Mouse (Mus musculus): Measurements from ENCODE around the gene Lyve1. TPM values are rescaled to one million over a fixed set of nuclear protein-coding genes. Genes with fewer than 3 reads are reported as not detected.

Gene Lyve1
- polyA plus RNA-seq, 1 experiment = not detected

DNA sequence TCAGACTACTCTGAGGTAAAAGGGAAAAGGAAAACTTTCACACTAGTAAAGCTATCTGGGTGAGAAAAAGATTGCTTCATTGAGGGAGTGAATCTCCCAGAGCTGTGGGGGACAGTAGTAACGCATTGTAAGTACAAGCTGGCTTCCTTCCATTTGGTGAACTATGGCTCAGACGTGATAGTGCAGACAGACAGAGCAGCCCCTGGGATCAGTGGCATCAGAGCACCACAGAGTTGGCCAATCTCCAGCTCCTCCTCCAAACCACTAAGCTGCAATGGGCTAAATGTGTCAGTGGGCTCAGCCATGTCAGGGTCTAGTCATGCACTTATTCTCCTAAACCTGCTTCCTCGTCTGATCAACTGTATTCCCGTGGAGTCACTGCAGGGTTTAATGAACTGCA is 39.4 kb downstream of the Lyve1 start:
- no peak for TF ChIP-seq GATA1 (IDR thresholded peaks at IDR 0.05; ENCODE audit: low read length)

DNA sequence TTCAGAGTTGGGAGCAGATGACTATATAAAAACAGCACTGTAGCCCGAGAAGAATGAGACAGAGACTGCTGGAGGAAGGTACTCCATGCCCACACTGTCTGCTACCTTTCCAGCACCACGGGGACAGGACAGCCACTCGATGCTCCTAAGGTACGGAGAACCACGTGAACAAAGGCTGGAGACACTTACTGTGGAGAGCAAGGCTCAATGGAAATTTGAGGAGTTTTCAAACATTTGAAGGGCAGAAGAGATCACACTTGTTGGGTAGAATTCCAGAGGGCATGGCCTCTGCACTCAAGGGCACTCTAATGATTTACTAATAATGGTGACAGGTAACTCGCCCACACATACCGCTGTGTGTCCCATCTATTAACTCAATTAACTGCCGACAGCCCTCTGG is 40.0 kb downstream of the Lyve1 start:
- no peak for TF ChIP-seq GATA1 (IDR thresholded peaks at IDR 0.05; ENCODE audit: low read length)

DNA sequence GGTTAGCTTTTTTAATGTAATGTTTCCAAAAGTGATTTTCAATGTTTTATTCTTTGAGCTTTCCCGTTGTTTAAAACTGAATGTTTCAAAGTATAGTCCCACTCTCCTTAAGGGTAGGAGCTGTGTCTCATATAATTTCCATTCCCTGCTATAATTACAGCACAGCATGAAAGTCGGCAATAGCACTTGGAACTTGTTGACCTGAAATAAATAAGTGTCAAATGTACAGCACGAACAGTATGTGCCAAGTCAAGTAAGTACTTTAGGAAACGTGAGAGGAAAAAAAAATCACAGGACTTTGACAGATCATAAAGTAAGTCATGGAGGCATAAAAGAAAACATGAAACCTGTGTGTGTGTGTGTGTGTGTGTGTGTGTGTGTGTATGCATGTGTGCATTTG is 41.0 kb downstream of the Lyve1 start:
- TF ChIP-seq GATA1 (IDR thresholded peaks at IDR 0.05; ENCODE audit: low read length) = no peak

DNA sequence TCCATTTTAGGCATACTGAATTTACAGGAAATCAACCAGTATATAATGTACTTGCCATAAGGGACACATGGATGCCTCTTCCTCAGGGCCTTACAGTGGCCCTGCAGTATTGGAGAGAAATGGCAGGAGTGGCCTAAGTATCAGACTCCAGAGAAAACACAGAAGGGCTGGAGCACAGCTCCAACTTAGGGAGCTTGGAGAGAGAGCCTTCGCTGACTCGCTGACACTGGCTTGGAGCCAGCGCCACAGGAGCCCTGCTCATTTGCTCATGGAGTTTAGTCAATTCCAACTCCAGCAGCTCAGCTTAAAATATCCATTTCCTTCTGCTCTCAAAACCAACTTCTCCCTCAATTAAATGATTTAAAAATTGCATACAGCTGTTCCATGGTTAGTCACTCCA is 41.4 kb downstream of the Lyve1 start:
- TF ChIP-seq GATA1 (IDR thresholded peaks at IDR 0.05; ENCODE audit: low read length) = no peak

DNA sequence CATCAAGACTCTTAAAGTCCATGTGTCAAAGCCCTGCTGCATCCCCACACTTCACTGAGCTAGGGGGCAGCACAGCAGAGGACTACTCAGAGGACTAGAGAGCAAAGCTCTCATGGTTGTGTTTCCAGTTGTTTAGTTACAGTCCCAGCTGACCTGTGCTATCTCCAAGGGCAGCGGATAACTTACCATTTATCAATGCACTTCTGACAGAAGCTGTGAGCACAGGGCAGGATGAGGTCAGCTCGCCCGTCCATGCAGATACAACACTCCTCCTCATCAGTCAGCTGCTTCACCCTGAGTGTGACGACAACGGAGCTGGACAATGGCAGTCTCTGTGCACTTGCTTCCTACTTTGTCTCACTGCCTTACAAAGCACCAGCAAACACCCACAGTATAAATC is 42.0 kb downstream of the Lyve1 start:
- no peak for TF ChIP-seq GATA1 (IDR thresholded peaks at IDR 0.05; ENCODE audit: low read length)

DNA sequence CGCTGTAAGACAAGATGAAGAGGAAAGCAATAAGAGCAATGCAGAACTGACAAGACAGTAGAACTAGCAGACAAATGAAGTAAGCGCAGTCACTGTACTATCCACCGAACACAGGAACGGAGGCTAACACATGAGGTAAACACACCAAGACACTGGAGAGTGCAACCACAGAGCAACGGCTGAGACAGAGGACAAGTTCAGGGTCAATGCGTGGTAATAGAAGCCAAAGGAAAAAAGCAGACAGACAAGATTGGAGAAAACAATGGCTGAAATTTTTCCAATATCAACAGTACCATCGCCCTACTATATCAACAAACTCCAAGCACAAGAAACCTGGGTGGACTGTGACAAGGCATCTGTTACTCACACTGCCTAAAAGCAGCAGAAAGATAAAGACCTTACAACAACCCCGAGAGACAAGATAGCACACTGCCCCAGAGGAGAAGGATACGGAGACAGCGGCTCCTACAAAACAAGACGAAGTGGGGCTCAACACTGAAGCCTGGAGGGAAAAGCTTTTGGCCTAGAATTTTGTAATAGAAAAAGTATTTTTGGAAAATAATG is 44.2 kb downstream of the Lyve1 start:
- TF ChIP-seq GATA1 (IDR thresholded peaks at IDR 0.05; ENCODE audit: low read length) = no peak

DNA sequence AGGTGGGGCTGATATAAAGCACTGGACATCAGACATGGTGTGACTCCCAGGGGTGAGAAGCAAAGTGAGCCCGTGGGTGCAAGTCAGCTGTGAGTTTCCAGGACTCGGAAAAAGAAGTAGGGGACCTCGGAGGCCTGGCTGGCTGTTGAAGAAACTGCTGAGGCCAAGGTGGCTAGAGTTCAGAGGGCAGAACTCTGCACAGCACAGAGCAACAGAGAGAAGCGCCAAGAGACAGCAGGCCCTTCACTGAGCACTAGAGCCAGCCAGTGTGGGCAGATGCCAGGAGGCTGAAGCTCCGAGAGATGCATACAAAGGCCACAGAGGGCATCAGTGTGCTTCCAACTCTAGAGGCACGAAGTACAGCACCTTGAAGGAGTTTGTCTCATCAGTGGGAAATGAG is 44.8 kb downstream of the Lyve1 start:
- no peak for TF ChIP-seq GATA1 (IDR thresholded peaks at IDR 0.05; ENCODE audit: low read length)

DNA sequence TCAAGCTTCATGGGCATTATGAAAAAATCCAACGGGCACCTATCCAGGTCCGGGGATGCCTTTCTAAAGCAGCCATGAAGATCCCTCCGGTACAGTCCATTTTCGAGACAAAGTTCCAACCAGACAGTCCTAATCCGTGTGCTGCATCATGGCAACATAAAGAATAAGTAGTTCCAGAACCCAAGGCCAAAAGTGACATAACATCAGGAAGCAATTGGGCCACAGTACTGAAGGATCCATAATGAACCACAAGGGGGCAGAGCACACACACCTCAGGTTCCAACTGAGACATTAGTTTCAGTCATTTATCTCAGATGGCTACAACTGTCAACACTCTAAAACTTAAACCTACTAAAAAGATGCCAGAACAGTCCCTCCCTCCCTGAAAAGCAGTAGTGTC is 47.0 kb downstream of the Lyve1 start:
- TF ChIP-seq GATA1 (IDR thresholded peaks at IDR 0.05; ENCODE audit: low read length) = no peak

DNA sequence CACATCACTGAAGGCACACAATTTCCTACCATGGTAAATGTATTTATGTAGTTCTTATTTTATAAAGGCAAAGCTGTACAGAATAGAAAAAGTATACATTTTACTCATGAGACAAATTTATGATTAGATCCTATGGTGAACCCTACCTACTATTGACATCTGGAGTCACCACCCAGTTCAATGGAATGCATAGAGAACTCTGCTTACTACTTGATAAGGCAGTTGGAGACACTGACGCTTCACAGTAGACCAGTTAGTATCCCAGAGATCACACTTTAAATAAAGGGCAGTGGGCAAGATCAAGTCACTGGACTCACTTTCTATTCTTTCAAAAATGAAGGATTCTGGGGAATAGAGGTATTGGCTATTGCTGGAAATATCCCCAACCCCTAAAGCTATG is 49.1 kb downstream of the Lyve1 start:
- TF ChIP-seq GATA1 (IDR thresholded peaks at IDR 0.05; ENCODE audit: low read length) = no peak

DNA sequence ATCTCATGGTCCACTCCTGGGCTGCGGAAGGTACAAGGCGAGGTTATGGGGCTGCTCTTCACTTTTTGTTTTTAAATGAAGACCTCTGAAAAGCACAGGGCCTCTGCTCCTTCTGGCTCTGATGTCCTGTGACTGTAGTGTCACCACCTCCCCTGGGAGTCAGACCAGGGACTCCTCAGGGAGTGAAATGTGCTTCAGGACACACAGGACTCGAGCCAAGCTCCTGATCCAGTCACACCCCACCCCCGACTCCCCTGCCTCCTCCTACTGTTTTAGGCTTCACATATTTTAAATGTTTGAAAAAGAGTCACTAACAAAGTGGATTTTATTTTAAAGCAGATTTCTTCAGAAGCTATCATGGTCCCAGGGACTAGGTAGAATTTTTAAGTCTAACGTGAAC is 51.5 kb downstream of the Lyve1 start:
- TF ChIP-seq GATA1 (IDR thresholded peaks at IDR 0.05; ENCODE audit: low read length) = no peak

DNA sequence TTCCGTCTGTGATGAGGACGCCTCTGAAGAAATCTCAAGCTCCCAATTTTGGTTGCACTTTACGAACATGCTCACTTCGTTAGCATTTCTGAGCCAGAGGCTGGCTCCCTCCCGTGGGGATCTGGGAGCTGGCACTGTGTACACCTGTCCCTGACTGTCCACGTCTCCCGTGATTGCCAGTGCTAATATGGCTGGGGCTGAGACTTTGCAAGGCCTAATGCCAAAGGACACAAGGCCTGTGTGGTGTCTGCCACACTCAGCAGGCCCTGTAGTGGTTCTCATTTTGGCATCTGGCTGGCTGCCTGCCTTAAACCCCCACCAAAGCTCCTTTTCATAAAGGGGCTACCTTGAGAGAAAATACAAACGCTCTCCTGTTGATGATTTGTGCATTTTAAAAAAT is 52.0 kb downstream of the Lyve1 start:
- no peak for TF ChIP-seq GATA1 (IDR thresholded peaks at IDR 0.05; ENCODE audit: low read length)

DNA sequence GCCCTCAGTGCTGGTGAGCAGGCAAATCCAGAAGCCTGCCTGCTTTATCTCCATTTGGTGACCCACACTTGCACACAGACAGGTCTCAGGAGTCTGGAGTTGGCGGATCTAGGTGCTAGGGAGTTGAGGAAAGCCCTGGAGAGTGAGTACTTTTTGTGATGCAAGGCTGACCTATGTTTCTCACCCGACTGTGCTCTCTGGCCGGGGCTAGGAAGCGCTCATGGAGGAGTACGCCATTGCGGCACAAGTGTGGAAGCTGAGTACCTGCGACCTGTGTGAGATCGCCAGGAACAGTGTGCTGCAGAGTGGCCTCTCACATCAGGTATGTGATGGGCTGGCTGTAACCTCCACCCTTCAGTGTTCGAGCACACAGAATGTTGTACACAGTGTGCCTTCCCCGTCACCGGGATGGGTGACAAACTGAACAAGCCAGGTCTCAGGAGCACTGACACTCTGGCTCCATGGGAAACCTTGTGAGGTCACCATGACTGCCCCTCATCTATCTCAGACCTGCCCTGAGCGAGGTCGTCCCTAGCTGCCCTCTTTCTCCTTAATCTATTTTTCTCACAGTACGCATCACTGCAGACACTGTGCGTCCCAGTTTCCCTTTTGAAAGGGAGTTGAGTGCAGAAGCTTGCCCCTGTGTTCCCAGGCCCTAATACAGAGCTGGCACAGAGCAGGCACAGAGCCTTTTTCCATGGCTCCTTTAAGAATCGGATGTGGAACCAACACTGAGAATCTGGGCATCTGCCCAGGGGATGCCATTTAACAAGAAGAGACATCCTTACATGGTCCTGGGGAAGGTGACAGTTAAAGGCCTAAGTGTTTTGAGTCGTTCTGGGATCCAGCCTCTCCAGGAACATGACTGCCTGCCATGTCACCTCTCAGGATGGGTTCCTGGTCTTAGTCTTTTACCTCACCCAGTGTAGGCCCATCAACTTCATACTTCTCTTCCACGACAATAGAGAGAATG is 53.2 kb downstream of the Lyve1 start:
- no peak for TF ChIP-seq GATA1 (IDR thresholded peaks at IDR 0.05; ENCODE audit: low read length)

DNA sequence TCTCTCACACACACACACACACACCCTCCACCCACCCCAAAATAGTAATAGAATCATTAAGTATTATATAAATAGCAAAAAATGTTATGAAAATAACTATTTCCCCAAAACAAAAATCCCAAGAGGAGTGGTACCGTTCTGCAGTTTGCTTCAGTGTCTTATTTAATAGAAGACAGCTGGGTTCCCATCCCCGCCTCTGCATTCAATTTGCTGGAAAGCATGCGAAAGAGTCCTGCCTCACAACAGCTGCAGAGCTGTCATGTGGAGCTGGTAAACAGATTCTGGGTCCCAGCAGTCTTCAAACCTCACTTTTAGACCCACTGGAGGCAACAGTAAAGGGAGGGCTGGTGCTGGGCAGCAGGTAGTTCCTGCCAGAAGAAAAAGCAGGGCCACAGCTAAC is 54.1 kb downstream of the Lyve1 start:
- no peak for TF ChIP-seq GATA1 (IDR thresholded peaks at IDR 0.05; ENCODE audit: low read length)

DNA sequence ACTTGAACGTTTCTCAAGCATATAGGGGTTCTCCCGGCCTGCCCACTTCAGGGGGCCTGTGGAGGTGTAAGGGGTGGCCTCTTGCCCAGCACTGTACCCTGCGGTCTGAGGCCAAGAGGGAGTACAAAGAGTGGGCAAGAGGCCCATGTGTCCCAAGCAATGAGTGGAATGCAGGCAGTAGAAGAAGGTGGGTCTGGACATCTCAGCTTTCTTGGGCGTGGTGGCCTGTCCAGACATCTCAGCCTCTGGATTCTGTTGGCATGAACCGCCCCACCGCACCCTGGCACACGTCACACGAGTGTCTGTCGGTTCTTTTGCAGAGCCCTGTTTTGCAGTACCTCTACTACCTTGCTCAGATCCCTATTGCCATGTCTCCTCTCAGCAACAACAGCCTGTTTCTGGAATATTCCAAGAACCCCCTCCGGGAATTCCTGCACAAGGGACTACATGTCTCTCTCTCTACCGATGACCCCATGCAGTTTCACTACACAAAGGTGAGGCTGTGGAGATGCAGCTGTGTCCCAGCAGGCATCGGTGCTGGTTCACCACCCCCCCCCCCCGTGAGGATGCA is 55.5 kb downstream of the Lyve1 start:
- TF ChIP-seq GATA1 (IDR thresholded peaks at IDR 0.05; ENCODE audit: low read length) = no peak

DNA sequence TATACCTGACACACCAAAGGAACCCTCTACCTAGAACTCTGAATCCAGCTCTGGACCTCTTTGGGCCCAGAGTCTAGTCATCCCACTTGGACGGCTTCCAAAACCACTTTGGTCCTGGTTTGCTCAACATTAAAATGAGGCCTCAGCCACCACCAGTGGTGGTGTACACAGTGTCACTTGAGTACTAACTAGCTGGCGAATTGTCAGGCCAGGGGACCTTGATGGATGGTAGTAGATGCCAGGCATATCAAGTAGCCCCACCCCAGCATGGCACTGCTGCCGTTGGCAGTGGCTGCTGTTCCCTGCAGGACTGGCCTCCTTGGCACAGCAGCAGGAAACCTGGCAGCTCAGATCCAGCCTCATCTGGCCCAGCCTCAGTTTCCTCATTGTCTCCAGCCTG is 58.8 kb downstream of the Lyve1 start:
- no peak for TF ChIP-seq GATA1 (IDR thresholded peaks at IDR 0.05; ENCODE audit: low read length)

DNA sequence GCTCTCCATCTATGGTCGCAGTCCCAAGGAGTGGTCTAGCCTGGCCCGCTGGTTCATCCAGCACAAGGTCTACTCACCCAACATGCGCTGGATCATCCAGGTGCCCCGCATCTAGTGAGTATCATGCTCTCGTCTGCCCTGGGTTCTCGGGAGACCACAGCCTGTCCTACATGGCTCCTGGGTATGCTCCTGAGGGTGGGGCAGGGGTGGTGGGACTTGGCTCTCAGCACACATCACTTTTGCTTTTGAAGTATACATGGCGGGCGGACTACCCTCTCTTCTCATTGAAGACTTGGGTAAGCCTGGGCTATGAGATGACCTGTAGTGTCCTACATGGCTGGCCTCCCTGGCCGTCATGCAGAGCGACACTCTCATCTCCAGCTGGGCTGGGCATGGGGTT is 59.9 kb downstream of the Lyve1 start:
- no peak for TF ChIP-seq GATA1 (IDR thresholded peaks at IDR 0.05; ENCODE audit: low read length)

DNA sequence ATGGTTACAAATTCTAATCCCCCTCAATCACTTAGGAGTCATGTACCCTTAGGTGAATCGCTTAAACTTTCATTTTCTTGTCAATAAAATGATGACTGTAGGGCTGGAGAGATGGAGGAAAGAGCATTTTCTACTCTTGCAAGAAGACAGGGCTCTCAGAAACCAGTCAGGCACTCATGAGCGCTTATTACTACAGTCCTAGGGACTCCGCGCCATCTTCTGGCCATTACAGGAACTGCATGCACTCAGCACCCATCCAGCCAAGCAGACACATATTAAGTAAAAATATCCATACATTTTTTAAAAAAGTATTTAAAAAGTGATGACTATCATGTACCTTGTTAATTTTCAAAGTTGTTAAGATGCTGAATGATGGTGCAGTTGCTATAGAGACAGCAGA is 62.0 kb downstream of the Lyve1 start:
- no peak for TF ChIP-seq GATA1 (IDR thresholded peaks at IDR 0.05; ENCODE audit: low read length)

Other genes starting within 250 kb of the Lyve1 start
- not detected in 2 replicates for gene Sbf2, start 248.3 kb downstream of the Lyve1 start, polyA plus RNA-seq (2012)
- not detected in 2 replicates for gene Adm, start 235.6 kb downstream of the Lyve1 start, polyA plus RNA-seq (2012)
- 17.6 and 20.7 TPM in 2 replicates for gene Ampd3, start 95.0 kb downstream of the Lyve1 start, polyA plus RNA-seq (2012)
- gene Rnf141, start 18.8 kb downstream of the Lyve1 start, polyA plus RNA-seq (2012) = 1.8 and 3.0 TPM in 2 replicates
- gene Mrvi1, start 119.2 kb upstream of the Lyve1 start, polyA plus RNA-seq (2012) = 0.08 and 0.11 TPM in 2 replicates
- 15.0 and 16.0 TPM in 2 replicates for gene Ctr9, start 165.7 kb upstream of the Lyve1 start, polyA plus RNA-seq (2012)
- gene Eif4g2, start 219.8 kb upstream of the Lyve1 start, polyA plus RNA-seq (2012) = 2,405 and 2,732 TPM in 2 replicates